Comparison of ENCODE assay signal across 8 mouse cellular contexts in genomic region chr5:30155395-30155792, GRCm38 (mm10). TPM values are rescaled to one million over a fixed set of nuclear protein-coding genes. Genes with fewer than 3 reads are reported as not detected.
DNase-seq lines count a peak whose midpoint lies in the region; ATAC-seq and TF ChIP-seq lines count a peak whose summit lies in the region.

No protein-coding gene starts in this region.

- no peak for TF ChIP-seq POLR2A in kidney, adult 2 months (IDR thresholded peaks at IDR 0.05; ENCODE audit: low read depth, low read length)
- TF ChIP-seq POLR2A in bone marrow macrophage, adult 2 months (IDR thresholded peaks at IDR 0.05; ENCODE audit: borderline replicate concordance, low read depth, low read length), result no peak

- DNase-seq in kidney, adult 2 months, result no peak
- DNase-seq in kidney, postnatal 10 days, result no peak
- no peak for DNase-seq in midbrain, embryonic 11.5 days (ENCODE audit: low spot score, missing footprints)
- DNase-seq in urinary bladder, postnatal 25 days (ENCODE audit: low spot score), result no peak
- no peak for DNase-seq in layer of hippocampus, postnatal 10 days (ENCODE audit: low spot score in 2 of 2)
- DNase-seq in frontal cortex, postnatal 14 days (ENCODE audit: low spot score in 2 of 2), result no peak

- ATAC-seq in hindbrain, embryonic 12.5 days (ENCODE audit: low FRiP score), result peak; percentile 73
- ATAC-seq in midbrain, embryonic 11.5 days (ENCODE audit: low FRiP score), result peak; percentile 81

- H3K27ac ChIP-seq in kidney, adult 2 months (ENCODE audit: insufficient read depth, low read depth, low read length), result peak overlapping the region; percentile 100
- H3K27ac ChIP-seq in bone marrow macrophage, adult 2 months (ENCODE audit: insufficient read depth, low read depth, low read length), result peak overlapping the region; percentile 40
- peak overlapping the region; percentile 81 for H3K27ac ChIP-seq in hindbrain, embryonic 12.5 days
- H3K27ac ChIP-seq in midbrain, embryonic 11.5 days (ENCODE audit: low read depth, low read length), result peak overlapping the region; percentile 75; the same call in 1 of the 2 replicates

- H3K4me3 ChIP-seq in kidney, adult 2 months (ENCODE audit: insufficient read depth, low read depth, low read length), result peak overlapping the region; percentile 96
- peak overlapping the region; percentile 97 for H3K4me3 ChIP-seq in bone marrow macrophage, adult 2 months (ENCODE audit: insufficient read depth, low read length)
- H3K4me3 ChIP-seq in hindbrain, embryonic 12.5 days, result peak overlapping the region; percentile 74
- H3K4me3 ChIP-seq in midbrain, embryonic 11.5 days (ENCODE audit: low read depth, low read length), result peak overlapping the region; percentile 95

- WGBS in kidney, adult 2 months, result under 1% methylated on average over 31 of the region's 31 CpGs
- WGBS in hindbrain, embryonic 12.5 days, result 0% methylated on average over 31 of the region's 31 CpGs
- WGBS in midbrain, embryonic 11.5 days, result 0% methylated on average over 31 of the region's 31 CpGs

- H3K36me3 ChIP-seq in kidney, adult 2 months (ENCODE audit: control insufficient read depth, insufficient read depth, low read length), result no peaks in the 10 kb centered on the region
- H3K36me3 ChIP-seq in hindbrain, embryonic 12.5 days, result no peaks in the 10 kb centered on the region
- no peaks in the 10 kb centered on the region for H3K36me3 ChIP-seq in midbrain, embryonic 11.5 days (ENCODE audit: control insufficient read depth, insufficient read depth, low read length)

- H3K9me3 ChIP-seq in hindbrain, embryonic 12.5 days (replicated peaks), result no peaks in the 10 kb centered on the region
- no peaks in the 10 kb centered on the region for H3K9me3 ChIP-seq in midbrain, embryonic 11.5 days (ENCODE audit: control insufficient read depth, low read length)

- no peaks in the 10 kb centered on the region for H3K27me3 ChIP-seq in kidney, adult 2 months (replicated peaks; ENCODE audit: control insufficient read depth, insufficient read depth, low read length)
- no peaks in the 10 kb centered on the region for H3K27me3 ChIP-seq in hindbrain, embryonic 12.5 days
- no peaks in the 10 kb centered on the region for H3K27me3 ChIP-seq in midbrain, embryonic 11.5 days (ENCODE audit: control insufficient read depth, insufficient read depth, low read length)

- peak overlapping the region; percentile 77 for H3K4me2 ChIP-seq in hindbrain, embryonic 12.5 days (replicated peaks)
- peak overlapping the region; percentile 80 for H3K4me2 ChIP-seq in midbrain, embryonic 11.5 days

- peak overlapping the region; percentile 86 for H3K9ac ChIP-seq in hindbrain, embryonic 12.5 days
- H3K9ac ChIP-seq in midbrain, embryonic 11.5 days (ENCODE audit: low read length), result peak overlapping the region; percentile 87

- no peak for TF ChIP-seq CTCF in kidney, adult 2 months (conservative IDR thresholded peaks at IDR 0.05; ENCODE audit: insufficient read depth, insufficient read length, low read depth, low read length)
- TF ChIP-seq CTCF in bone marrow macrophage, adult 2 months (IDR thresholded peaks at IDR 0.05; ENCODE audit: low read depth, low read length), result no peak

- H3K4me1 ChIP-seq in kidney, adult 2 months (ENCODE audit: control insufficient read depth, insufficient read depth, low read length), result peaks cover 9% of the 10 kb centered on the region; the same call in 1 of the 2 replicates
- H3K4me1 ChIP-seq in bone marrow macrophage, adult 2 months (ENCODE audit: control insufficient read depth, insufficient read depth, low read length), result peaks cover 8% of the 10 kb centered on the region
- peaks cover 17% of the 10 kb centered on the region for H3K4me1 ChIP-seq in hindbrain, embryonic 12.5 days
- H3K4me1 ChIP-seq in midbrain, embryonic 11.5 days (ENCODE audit: control insufficient read depth, insufficient read depth, low read length), result 0 out of 2 replicates have a peak, but pooled peaks cover 3% of the 10 kb centered on the region

RNA-seq across cellular contexts. Expression of gene Hadhb, which starts 0.3 kb away (rescaled TPM):
- polyA plus RNA-seq in kidney, adult 2 months (2012; rRNA removed), result 253 and 280 TPM in 2 replicates
- polyA plus RNA-seq in bone marrow macrophage, adult 2 months (2012; ENCODE audit: insufficient read depth, insufficient read length, missing spikeins), result 67.2 and 75.0 TPM in 2 replicates
- polyA plus RNA-seq in hindbrain, embryonic 12.5 days (2016; fragmentation: Nextera tagmentation; extraction: Ambion mirVana), result 84.8 and 87.7 TPM in 2 replicates
- polyA plus RNA-seq in midbrain, embryonic 11.5 days (2014; fragmentation: Nextera tagmentation; extraction: Ambion mirVana), result 107 and 114 TPM in 2 replicates
- total RNA-seq in layer of hippocampus, postnatal 10 days (2021), result 10 to 100 TPM; 68.6 to 75.7 TPM

RNA-seq across cellular contexts. Expression of gene Hadha, which starts 0.4 kb away (rescaled TPM):
- 116 and 122 TPM in 2 replicates for polyA plus RNA-seq in kidney, adult 2 months (2012; rRNA removed)
- polyA plus RNA-seq in bone marrow macrophage, adult 2 months (2012; ENCODE audit: insufficient read depth, insufficient read length, missing spikeins), result 114 and 117 TPM in 2 replicates
- polyA plus RNA-seq in hindbrain, embryonic 12.5 days (2016; fragmentation: Nextera tagmentation; extraction: Ambion mirVana), result 106 and 108 TPM in 2 replicates
- polyA plus RNA-seq in midbrain, embryonic 11.5 days (2014; fragmentation: Nextera tagmentation; extraction: Ambion mirVana), result 75.1 and 87.0 TPM in 2 replicates
- total RNA-seq in layer of hippocampus, postnatal 10 days (2021), result 10 to 100 TPM; 69.7 to 95.5 TPM

RNA-seq across cellular contexts. Expression of gene 3110082J24Rik, which starts 49.5 kb away (rescaled TPM):
- not detected in 2 replicates for polyA plus RNA-seq in kidney, adult 2 months (2012; rRNA removed)
- not detected in 2 replicates for polyA plus RNA-seq in bone marrow macrophage, adult 2 months (2012; ENCODE audit: insufficient read depth, insufficient read length, missing spikeins)
- 4.7 and 6.8 TPM in 2 replicates for polyA plus RNA-seq in hindbrain, embryonic 12.5 days (2016; fragmentation: Nextera tagmentation; extraction: Ambion mirVana)
- polyA plus RNA-seq in midbrain, embryonic 11.5 days (2014; fragmentation: Nextera tagmentation; extraction: Ambion mirVana), result 3.7 and 4.5 TPM in 2 replicates
- total RNA-seq in layer of hippocampus, postnatal 10 days (2021), result 1 to 10 TPM; 5.0 TPM

RNA-seq across cellular contexts. Expression of gene Adgrf3, which starts 50.1 kb away (rescaled TPM):
- 0.05 TPM in 1 of 2 replicates, not detected in the other for polyA plus RNA-seq in kidney, adult 2 months (2012; rRNA removed)
- polyA plus RNA-seq in bone marrow macrophage, adult 2 months (2012; ENCODE audit: insufficient read depth, insufficient read length, missing spikeins), result not detected in 2 replicates
- not detected in 2 replicates for polyA plus RNA-seq in hindbrain, embryonic 12.5 days (2016; fragmentation: Nextera tagmentation; extraction: Ambion mirVana)
- polyA plus RNA-seq in midbrain, embryonic 11.5 days (2014; fragmentation: Nextera tagmentation; extraction: Ambion mirVana), result not detected in 2 replicates
- total RNA-seq in layer of hippocampus, postnatal 10 days (2021), result not detected

RNA-seq across cellular contexts. Expression of gene Garem2, which starts 50.4 kb away (rescaled TPM):
- 0.05 TPM in 1 of 2 replicates, not detected in the other for polyA plus RNA-seq in kidney, adult 2 months (2012; rRNA removed)
- polyA plus RNA-seq in bone marrow macrophage, adult 2 months (2012; ENCODE audit: insufficient read depth, insufficient read length, missing spikeins), result not detected in 2 replicates
- 30.3 and 31.7 TPM in 2 replicates for polyA plus RNA-seq in hindbrain, embryonic 12.5 days (2016; fragmentation: Nextera tagmentation; extraction: Ambion mirVana)
- 14.3 and 15.3 TPM in 2 replicates for polyA plus RNA-seq in midbrain, embryonic 11.5 days (2014; fragmentation: Nextera tagmentation; extraction: Ambion mirVana)
- total RNA-seq in layer of hippocampus, postnatal 10 days (2021), result 10 to 100 TPM; 14.5 to 15.8 TPM

Comparison
In these comparisons a context has a peak if more than half of its experiments do, and no peak if none do; other contexts are left out.
1. H3K27ac ChIP-seq: peak in every context shown above with its lines; median percentile 100 in kidney, adult 2 months; 81 in hindbrain, embryonic 12.5 days; 75 in midbrain, embryonic 11.5 days; 40 in bone marrow macrophage, adult 2 months.